Mouse (Mus musculus): ENCODE measurements around the gene Sorcs2.

Sorcs2 gene

DNA sequence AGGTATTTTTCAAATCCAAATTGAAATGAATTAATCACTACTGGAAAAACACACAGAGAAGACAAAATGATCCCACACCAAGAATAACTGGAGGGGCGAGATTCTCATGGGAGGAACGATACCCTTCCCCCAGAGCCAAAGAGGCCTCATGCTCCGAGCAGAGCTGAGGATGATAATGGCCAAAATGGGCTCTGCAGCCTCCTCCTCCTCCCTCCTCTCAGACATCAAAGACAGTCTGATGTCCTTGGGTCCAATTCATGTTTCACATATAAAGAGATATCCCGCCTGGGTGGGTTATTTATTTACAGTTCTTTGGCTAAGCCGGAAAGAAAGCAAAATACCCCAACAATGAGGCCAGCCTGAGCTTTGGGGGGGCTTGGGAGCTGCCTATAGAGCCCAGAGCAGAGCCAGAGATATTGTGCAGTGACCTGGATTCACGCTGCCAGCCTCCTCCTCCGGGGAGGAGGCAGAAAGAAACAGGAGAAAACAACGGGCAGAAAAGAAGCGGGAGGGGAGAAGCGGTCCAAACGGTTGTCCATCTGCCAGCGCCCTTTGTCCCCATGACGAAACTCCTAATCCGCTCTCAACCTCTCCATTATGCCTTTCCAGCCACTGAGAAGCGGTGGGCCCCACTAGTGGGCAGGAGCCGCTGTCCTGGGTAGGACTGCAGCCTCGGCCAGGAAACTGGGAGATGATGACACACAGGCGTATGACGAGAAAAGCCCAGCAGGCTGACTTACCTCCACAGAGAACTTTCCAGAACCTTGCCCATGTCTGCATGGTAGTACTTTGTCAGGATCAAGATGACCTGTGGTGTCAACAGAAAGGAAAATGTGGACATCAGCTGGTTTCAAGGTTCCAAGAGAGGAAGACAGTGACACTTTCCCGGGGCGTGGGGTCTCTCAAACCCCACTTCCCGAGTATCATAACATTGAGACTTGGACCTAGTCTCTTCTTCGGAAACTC lies 169.3 kb downstream of the Sorcs2 start:
- DNase-seq (ENCODE audit: low read depth, low spot score), result no peak

DNA sequence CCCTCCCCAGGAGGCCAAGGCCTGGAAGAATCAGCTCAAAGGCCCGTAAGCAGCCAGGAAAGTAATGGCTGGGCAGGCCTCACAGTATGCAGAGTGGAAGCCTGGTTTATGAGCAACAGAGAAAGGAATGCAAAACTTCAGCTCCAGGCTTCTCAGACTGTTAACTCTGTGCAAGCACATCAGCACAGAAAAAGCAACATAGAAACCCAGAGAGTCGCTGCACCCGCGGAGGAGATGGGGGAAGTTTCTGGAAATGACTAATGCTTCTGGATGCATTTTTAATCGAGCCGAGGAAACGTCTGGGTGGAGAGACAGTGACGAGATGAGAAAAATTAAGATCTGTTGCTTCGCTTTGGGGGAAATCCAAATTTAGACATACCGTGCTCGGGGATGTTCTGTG lies 171.6 kb downstream of the Sorcs2 start:
- peak; percentile 12 for DNase-seq (ENCODE audit: low read depth, low spot score)

DNA sequence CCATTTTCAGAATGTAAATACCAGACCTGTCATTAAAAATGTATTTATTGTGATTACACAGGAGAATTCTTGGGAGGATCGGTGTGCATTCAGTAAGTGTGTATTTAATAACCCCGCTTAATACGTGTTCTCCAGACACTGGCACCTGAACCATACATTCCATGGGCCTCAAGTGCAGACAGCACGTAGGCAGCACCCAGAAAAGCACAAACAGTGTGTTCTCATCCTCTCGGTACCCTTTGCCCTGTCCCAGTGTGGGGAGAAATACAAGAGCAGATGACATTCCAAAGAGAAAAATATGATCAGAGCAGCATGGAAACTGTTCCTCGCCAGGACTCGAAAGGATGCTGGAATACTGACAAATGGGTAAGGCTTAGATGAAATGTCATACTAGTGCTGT lies 172.1 kb downstream of the Sorcs2 start:
- DNase-seq (ENCODE audit: low read depth, low spot score), result no peak

DNA sequence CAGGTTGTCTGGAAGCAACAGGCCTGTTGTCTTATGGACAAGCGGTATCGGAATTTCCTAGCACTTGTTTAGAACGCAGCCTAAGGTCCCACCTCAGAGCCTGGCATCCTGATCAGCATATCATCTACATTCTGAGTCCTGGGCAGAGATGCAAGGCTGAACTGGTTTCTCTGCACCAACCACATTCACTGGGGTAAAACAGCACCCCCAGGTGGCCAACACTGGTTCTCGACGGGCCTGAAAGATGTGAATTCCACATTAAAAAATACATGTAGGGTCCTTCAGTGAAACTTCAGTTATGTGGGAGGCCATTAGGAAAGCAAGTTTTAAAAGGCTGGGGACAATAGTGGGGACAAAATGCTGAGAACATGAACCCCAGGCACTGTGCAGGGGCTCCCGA lies 174.2 kb downstream of the Sorcs2 start:
- no peak for DNase-seq (ENCODE audit: low read depth, low spot score)

DNA sequence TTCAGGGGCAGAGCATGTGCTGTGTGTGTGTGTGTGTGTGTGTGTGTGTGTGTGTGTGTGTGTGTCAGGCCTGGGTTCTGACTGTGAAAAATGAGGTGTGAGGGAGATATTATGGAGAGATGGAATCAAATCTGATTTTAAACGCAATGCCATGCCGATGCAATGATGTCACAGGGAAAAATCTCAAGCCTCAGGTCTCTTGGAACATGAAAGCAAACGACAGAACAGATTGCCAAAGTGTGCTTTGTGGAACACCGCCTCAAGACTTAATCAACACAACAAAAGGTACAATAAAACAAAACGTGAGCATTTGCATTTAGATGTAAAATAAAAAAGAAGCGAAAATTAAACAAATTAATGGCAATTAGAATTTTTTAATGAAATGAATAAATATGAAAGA lies 177.3 kb downstream of the Sorcs2 start:
- no peak for DNase-seq (ENCODE audit: low read depth, low spot score)

DNA sequence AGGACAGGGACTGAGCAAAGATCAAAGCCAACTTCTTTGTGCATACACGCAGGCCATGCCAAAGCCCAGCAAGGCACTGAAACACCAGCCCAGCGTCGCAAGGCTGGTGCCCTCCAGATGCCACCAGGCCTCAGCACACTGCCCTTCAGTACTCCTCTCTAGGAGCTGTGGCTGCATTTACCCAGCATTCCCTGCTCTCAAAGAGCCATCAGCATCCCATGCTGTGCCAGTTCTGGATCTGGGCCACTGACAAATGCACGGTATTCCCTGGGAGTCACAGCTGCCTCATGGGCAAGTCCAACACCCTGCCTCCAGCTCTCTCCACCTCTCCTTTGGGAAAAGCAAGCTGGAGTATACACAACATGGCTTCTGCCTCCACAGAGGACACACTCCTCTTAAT lies 177.8 kb downstream of the Sorcs2 start:
- no peak for DNase-seq (ENCODE audit: low read depth, low spot score)

DNA sequence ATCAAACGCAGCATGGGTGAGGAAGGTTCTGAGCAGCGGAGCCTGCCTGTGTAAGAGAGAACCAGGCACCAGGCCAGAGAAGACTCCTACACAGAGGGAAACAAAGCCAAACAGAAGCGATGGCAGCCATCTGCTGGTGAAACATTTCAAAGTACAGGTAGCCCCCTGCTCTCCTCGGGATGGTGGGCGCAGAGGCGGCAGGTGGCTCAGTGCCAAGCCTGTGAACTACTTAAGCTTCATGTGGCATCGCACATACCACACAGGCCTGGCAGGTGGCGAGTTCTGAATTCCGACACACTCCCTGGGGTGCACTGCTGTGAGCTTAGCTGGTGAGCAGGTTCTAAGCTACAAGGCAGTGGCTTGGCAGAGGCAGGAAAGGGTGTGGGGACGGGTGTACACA lies 184.6 kb downstream of the Sorcs2 start:
- DNase-seq (ENCODE audit: low read depth, low spot score), result no peak

DNA sequence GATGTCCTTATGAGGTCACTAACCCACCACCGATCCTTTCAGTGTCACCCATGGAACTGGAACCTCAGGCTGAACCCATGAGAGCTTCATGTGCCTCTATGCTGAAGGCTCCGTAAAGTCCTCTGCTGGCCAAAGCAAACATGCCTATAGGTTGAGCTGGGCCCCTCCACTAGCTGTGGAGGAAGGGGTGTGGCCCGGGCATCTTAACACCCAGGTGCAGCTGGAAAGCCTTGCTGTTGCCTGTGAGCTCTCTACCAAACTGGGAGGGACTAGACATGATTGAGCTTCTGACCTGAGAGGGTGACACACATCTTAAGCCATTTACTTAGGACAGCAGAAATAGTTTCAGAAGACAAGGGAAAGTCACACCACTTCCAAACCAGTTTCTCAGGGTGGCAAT lies 189.1 kb downstream of the Sorcs2 start:
- no peak for DNase-seq (ENCODE audit: low read depth, low spot score)

DNA sequence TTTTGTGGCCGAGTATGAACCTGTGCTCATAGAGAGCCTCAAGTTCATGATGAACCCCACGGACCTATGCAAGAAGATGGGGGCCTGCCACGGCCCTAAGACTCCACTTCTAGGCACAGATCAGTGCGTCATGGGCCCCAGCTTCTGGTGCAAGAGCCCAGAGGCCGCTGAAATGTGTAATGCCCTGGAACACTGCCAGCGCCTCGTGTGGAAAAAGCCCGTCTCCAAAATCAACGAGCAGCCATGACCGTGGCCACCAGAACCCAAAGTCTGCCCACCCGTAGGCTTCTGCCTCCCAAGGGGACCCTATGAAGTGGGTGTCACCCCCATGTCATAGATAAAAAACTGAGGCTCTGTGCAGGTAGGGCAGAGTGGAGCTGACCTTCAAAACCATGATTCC lies 192.5 kb downstream of the Sorcs2 start:
- no peak for DNase-seq (ENCODE audit: low read depth, low spot score)

DNA sequence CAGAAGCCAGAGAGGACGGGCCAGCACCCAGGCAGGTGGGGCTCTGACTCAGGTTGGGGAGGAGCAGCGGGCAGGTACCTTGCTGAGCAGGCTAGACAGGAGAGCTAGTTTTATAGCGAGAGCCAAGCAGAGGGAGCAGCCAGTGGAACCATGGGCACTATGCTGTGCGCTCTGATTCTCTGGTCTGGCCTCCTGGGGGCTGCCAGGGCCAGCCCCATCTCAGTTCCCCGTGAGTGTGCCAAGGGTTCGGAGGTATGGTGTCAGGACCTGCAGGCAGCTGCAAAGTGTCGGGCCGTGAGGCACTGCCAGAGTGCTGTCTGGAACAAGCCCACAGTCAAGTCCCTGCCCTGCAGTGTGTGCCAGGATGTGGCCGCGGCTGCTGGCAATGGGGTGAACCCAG lies 194.0 kb downstream of the Sorcs2 start, which contains the start of gene Psapl1:
Gene Psapl1, plus strand, starts transcription at position 106 of the 400 bp plus-strand sequence.
- DNase-seq (ENCODE audit: low read depth, low spot score), result peak; percentile 20

DNA sequence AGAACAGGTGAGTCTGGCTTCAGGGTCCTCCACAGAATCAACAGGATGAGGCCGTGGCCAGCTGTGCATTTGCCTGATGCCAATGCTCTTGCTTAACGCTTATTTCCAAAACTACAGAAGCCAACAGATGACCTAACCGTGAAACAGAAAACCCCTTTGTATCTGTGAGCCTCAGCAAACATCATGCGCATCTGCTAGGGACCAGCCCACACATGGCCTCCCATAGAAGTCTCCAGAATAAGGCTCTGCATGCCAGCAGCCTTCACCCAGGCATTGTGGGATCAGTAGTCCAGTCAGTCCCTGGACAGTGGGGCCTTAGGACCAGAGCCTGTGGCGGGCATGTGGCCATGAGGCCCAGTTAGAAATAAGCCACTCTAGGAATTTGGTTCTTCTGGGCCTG lies 194.5 kb downstream of the Sorcs2 start:
- DNase-seq (ENCODE audit: low read depth, low spot score), result peak; percentile 21

DNA sequence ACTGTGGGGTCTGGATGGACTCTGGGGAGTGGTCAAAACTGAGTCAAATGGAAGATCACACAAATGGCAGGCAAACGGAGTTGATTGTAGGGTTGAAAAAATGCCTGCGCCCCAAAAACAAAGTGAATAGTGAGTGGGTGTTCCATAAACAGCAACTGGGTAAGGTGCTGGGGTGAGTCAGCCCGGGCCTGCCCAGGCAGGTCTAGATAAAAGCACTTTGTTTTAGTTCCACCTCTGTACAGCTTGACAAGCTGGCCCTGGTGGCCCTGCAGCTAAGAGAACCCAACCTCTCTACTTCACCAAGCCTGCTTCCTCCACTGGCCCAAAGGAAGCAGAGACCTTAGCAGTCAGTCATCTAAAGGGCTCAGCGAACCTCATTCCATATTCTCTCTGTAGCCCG lies 195.2 kb downstream of the Sorcs2 start:
- no peak for DNase-seq (ENCODE audit: low read depth, low spot score)

DNA sequence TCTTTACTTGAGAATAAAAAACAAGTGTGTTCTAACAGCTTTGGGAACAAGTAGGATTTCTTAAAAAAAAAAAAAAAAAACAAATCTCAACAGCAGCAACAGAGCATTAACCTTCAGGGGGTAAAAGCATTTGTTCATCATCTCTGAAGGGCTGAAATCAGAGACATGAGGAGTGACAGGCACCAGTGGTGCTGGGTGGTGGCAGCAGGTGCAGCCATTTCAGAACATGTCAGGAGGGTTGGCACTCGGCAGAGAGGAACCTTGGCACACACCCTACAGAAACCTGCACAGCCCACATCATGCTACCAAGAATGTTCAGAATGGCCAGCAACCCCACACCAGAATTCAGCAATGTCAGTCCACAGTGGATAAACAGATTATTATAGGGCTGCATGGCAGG lies 198.4 kb downstream of the Sorcs2 start:
- DNase-seq (ENCODE audit: low read depth, low spot score), result no peak

DNA sequence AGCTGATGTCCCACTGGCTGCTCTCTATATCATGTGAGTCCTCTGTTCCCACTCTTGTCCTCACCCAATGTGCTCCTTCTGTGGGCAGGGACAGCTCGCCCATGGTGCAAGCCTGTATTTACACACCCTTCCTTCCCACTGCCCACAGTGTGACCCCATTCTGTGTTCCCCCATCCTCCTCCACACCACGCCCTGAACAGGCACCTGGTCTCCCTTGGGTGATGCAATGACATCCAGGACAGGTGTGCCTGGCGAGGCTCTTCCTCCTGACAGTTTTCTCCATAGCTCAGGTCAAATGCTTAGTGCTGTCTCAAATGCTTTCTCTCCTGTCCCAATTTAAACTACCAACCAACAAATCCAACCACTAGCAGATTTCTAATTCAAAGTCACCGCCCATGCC lies 202.5 kb downstream of the Sorcs2 start:
- DNase-seq (ENCODE audit: low read depth, low spot score), result no peak

DNA sequence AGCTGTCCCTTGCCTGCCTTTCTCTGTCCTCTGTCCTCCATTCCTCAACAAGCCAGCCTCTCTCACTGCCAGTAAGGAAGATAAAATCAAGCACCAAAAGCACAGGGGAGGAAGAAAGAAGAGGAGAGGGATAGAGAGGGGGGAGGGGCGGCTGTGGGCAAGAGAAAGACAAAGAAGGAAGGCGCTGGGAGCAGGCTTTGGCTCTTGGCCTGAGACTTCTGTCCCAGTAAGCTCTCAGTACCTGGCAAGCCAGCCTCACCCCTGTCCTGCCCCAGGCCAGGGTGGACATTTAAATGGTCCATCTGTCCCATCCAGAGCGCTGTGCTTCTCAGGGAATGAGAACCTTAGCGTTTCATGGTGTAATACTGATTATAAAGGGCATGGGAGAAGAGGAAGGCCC lies 203.3 kb downstream of the Sorcs2 start:
- DNase-seq (ENCODE audit: low read depth, low spot score), result no peak

DNA sequence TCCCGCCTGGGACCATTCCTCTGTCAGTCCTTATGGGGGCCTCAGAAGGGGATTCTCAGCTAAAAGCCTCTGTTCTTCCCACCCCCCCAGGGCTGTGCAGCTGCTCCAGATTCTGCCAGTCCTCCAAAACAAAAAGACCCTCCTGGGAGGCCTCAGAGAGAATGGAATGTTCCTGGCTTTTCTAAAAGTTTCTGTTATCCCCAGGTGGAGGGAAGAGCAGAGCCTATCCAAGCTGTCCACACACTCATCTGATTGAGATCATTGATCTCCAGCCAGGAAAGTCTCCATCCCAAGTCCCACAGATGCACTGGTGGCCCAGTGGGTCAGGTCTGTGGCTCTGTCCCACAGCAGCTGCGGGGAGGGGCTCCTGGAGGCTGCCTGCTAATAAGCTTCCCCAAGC lies 205.3 kb downstream of the Sorcs2 start:
- peak; percentile 62 for DNase-seq (ENCODE audit: low read depth, low spot score)

DNA sequence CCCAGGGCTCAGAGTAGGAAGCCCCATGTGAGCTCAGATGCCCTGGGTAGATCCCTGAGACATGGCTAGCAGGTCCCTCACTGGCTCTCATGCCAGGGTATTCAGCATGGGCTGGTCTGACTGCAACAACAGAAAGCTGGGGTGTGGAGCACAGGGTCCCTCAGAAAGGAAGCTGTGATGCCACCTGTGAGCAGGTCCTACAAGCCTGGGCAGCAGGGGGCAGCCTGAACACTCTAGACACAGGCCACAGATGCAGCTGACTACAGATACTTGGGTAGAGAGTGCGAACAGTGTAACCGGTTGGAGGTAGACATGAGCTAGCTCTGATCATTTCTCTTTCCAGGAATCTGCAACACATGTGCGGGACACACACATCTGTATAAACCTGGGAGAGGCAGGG lies 206.1 kb downstream of the Sorcs2 start:
- DNase-seq (ENCODE audit: low read depth, low spot score), result no peak

DNA sequence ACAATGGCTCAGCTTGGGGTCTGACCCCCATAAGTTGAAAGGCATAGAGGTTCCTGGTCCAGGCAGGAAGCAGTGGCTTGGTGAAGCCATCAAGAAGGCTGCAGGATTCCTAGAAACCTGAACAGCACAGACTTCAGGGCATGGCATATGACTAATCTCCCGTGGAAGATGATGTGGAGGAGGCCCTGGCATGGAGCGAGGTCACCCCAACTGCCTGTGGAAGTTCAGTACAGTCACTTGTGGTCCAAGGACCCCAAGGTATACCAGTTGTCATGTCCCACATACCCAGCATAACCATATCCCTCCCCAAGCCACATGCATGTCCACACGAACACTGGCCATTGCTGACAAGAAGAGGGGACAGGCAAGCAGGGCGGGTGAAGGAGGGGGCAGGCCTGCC lies 206.7 kb downstream of the Sorcs2 start:
- DNase-seq (ENCODE audit: low read depth, low spot score), result no peak

DNA sequence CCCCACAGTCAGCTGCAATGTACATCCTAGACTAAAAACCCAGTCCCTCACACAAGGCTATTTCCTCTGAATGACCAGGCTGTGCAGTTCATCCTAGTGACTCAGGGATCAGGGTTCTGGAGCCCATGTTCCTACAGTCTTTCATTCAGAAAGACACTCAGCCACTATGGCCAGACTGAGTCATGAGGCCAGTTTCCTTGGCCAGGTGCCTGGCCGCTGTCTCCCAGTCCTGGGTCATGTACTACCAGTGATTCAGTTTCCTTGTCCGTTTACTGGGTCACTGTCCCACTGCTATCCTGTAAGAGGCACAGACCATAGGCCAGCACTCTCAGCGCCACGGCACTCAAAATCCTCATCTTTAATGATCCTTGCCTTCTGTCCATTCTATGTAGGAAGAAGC lies 209.6 kb downstream of the Sorcs2 start:
- peak; percentile 45 for DNase-seq (ENCODE audit: low read depth, low spot score)

DNA sequence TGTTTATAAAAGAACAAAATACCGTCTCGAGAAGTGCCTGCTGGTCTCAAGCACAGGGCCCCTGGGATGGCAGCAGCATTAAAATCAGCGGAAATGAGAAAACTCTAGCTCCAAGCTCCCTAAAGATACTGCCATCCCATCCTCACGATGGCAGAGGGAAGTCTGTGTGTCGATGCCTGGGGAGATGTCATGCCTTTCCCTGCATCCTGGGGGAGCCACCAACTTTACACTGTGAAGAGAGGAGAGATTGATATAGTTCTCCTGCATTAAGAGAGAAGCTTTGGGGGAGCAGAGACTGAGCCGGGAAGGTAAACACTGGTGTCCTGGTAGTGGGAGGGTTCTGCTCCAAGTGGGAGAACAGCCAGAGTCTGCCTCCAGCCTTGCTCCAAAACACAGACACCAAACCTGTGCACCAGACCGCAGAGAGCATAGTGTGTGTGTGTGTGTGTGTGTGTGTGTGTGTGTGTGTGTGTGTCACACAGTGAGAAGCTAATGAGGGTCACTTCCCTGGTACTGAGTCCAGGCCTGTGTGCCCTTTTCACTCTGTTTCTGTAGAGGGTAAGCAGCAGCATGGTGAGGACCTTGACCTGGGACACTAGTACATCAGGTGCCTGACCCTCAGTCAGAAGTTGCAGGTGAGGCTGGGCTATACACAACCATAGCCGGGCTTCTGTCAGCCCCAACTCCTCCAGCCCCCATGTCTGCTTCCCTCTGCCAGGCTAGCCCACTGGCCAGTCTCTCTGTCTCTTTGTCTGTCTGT lies 211.5 kb downstream of the Sorcs2 start:
- DNase-seq (ENCODE audit: low read depth, low spot score), result no peak

DNA sequence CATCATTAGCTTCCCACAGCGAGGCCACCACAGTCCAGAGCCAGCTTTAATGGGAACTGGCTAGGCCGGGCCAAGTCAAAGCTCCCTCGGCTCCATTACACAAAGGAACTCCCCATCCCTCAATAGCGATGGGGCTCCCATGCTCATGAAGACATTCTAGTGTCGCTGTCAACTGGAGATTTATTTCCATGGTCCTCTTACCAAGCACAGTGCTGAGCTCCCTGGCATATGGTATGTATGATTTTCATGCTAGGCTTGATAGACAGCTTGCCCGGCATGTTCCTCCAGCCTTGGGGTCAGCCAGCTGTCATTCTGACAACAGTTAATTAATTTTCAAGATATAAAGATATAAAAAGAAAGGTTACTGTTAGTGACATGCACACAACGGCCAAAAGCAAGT lies 215.6 kb downstream of the Sorcs2 start:
- no peak for DNase-seq (ENCODE audit: low read depth, low spot score)

DNA sequence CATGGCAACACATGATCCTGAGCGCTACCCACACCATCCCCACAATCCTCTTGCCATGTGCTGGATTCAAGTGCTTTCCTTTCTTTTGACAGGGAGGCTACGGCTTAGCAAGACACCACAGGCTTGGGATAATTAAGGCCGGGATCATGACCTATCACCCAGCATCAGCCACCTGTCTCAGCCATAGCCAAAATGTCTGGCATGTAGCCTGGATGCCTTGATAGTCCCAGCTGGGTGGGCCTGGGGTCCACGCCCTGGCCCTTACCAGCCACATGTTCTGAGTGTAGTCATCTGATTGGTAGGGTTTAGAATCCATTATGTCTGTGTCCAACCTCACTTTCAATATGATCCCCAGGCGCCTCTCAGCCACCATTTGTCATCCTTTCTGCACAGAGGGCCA lies 218.2 kb downstream of the Sorcs2 start:
- DNase-seq (ENCODE audit: low read depth, low spot score), result no peak

DNA sequence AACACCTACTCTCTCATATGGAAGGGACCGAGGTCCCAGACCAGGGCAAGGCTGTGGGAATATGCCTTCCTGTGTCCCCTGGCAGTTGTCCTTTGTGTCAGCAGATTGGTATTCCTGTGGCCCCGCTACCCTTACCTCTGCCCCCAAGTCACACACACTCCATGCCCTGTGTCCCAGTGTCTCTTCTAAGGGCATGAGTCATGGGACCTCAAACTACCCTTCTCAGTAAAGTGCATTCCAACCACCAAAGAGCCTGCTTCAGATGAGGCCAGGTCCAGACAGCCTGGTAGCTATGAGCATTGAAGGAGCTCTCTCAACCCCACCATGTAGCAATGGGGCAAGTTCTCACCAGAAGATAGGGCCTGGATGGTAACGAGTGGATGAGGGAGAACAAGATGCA lies 219.2 kb downstream of the Sorcs2 start:
- no peak for DNase-seq (ENCODE audit: low read depth, low spot score)

Measured in skeletal muscle tissue, adult 2 months (tissue).